Mouse (Mus musculus) G1E (cell line): ENCODE results near the gene Ccnq.

Source experiments
- CTCF ChIP-seq: IDR thresholded peaks from 2 replicates; pipeline ENCODE4 v1.5.1; 2012; ENCODE audit warnings: low read depth, low read length, inconsistent platforms, mixed read lengths
- GATA1 ChIP-seq: IDR thresholded peaks from 2 replicates; pipeline ENCODE4 v1.6.1; 2012; ENCODE audit warnings: borderline replicate concordance, low read length, inconsistent platforms, mixed read lengths
- GATA2 ChIP-seq: IDR thresholded peaks from 2 replicates; pipeline ENCODE4 v1.6.1; 2012; ENCODE audit warnings: low read depth, low read length, inconsistent platforms, borderline replicate concordance
- POLR2AphosphoS5 ChIP-seq: IDR thresholded peaks from 2 replicates; pipeline ENCODE4 v1.6.1; 2012; ENCODE audit warnings: low read depth, low read length, inconsistent platforms; ENCODE audit not compliant: insufficient replicate concordance
- TAL1 ChIP-seq: conservative IDR thresholded peaks from 2 replicates; pipeline ENCODE4 v1.6.1; 2012; ENCODE audit warnings: low read depth, low read length, inconsistent platforms, mixed read lengths

- TF ChIP-seq CTCF (no peak), TAL1 (no peak), POLR2AphosphoS5 (no peak), GATA1 (no peak), GATA2 (no peak)
Observed at GRCm38 (mm10) chr11:78745475-78745874, 6.1 kb downstream of the Ccnq start.
